Mouse (Mus musculus) embryonic fibroblast, embryonic 13.5 days (primary cell): ENCODE measurements around the gene Plk5.

ENCODE experiments used
- CTCF ChIP-seq: IDR thresholded peaks from 2 replicates; pipeline ENCODE4 v1.5.1; 2011; ENCODE audit warnings: mild to moderate bottlenecking, control low read depth, low read length, moderate library complexity, borderline replicate concordance; ENCODE audit not compliant: insufficient read depth
- POLR2A ChIP-seq: IDR thresholded peaks from 2 replicates; pipeline ENCODE4 v1.6.1; 2011; ENCODE audit warnings: low read depth, mild to moderate bottlenecking, control low read depth, low read length, moderate library complexity

- peak; percentile 53; the same call in 1 of the 2 replicates for TF ChIP-seq CTCF
- TF ChIP-seq POLR2A: no peak
Observed at GRCm38 (mm10) chr10:80374063-80374462, 17.8 kb downstream of the Plk5 start.
